Mouse (Mus musculus) intestine, embryonic 15.5 days (tissue): ENCODE data around the gene Slc25a48. TPM values are rescaled to one million over a fixed set of nuclear protein-coding genes. Genes with fewer than 3 reads are reported as not detected.

Source experiments
- polyA plus RNA-seq: library from polyadenylated mRNA; unstranded; fragments of >200 nt; fragmentation: Nextera tagmentation; extraction: Ambion mirVana; gene quantifications from 2 replicates; pipeline ENCODE4 v1.2.1, GENCODE M21; 2015

The Slc25a48 gene
- polyA plus RNA-seq, 1 experiment from 2014 or later, result 0.10 TPM

Other genes with a start within 250 kb of the Slc25a48 start
- not detected in 2 replicates for gene Neurog1, start 186.2 kb upstream of the Slc25a48 start, polyA plus RNA-seq
- gene Cxcl14, start 141.8 kb upstream of the Slc25a48 start, polyA plus RNA-seq, result 7.9 and 9.9 TPM in 2 replicates
- not detected in 2 replicates for gene Gm3045, start 11.8 kb upstream of the Slc25a48 start, polyA plus RNA-seq
- not detected in 2 replicates for gene Il9, start 43.9 kb downstream of the Slc25a48 start, polyA plus RNA-seq
- gene Fbxl21, start 84.1 kb downstream of the Slc25a48 start, polyA plus RNA-seq, result 1.2 and 2.1 TPM in 2 replicates
- gene Lect2, start 110.1 kb downstream of the Slc25a48 start, polyA plus RNA-seq, result 12.4 and 13.2 TPM in 2 replicates
- 120 and 123 TPM in 2 replicates for gene Tgfbi, start 171.2 kb downstream of the Slc25a48 start, polyA plus RNA-seq